Mouse (Mus musculus) heart, postnatal 10 days (tissue): ENCODE measurements at regions not wholly inside any gene's neighbourhood (a gene's known extent, or its start where the extent isn't known, plus 50 kb on each side); places are given as distances from the start of the nearest gene placed in this dataset.
A peak's percentile ranks its signal among the peaks of the same experiment; 100 is the strongest.

Experiments used
- DNase-seq, 2 experiments: peaks; one replicate each; pipeline ENCODE4 v3.0.0; 2021
- intact Hi-C: fragments of 180-260 bp; cut with DNase I; formaldehyde crosslinking; loops from one replicate; pipeline ENCODE4 v1.15.1; 2025

GRCm38 (mm10) chr10:54448352-54449043, 372.1 kb upstream of the Man1a start:
- DNase-seq, result no peak
- intact Hi-C loops, result no loop called here

- intact Hi-C loops, result no loop called here
- peak; percentile 8 to 13 for DNase-seq
These were observed 327.0 kb upstream of the Man1a start for GRCm38 (mm10) chr10:54403223-54403926.

GRCm38 (mm10) chr10:54383751-54384150, 307.3 kb upstream of the Man1a start:
- DNase-seq, result no peak
- intact Hi-C loops, result no loop called here

- intact Hi-C loops, result no loop called here
- DNase-seq, result no peak
These were observed 305.1 kb upstream of the Man1a start for GRCm38 (mm10) chr10:54381530-54381929.

- DNase-seq, result no peak
- intact Hi-C loops, result no loop called here
These were observed 292.7 kb upstream of the Man1a start for GRCm38 (mm10) chr10:54369158-54369557.

GRCm38 (mm10) chr10:54365315-54365714, 288.9 kb upstream of the Man1a start:
- DNase-seq, result peak; percentile 23 to 58
- intact Hi-C loops, result no loop called here

GRCm38 (mm10) chr10:54337234-54337633, 260.8 kb upstream of the Man1a start:
- no peak for DNase-seq
- intact Hi-C loops, result no loop called here
